Mouse (Mus musculus) ES-Bruce4 (cell line): ENCODE data around the gene Ralbp1. TPM values are rescaled to one million over a fixed set of nuclear protein-coding genes. Genes with fewer than 3 reads are reported as not detected.

Source experiments
- H3K27ac ChIP-seq: 2 replicates; pipeline ENCODE4 v1.5.1; 2012; ENCODE audit warnings: low read length, inconsistent platforms; ENCODE audit not compliant: insufficient read depth
- H3K27me3 ChIP-seq: 2 replicates; pipeline ENCODE4 v1.6.1; 2012; ENCODE audit warnings: mild to moderate bottlenecking, low read length, inconsistent platforms; ENCODE audit not compliant: control insufficient read depth, poor library complexity, insufficient read depth, severe bottlenecking
- H3K36me3 ChIP-seq: 2 replicates; pipeline ENCODE4 v1.6.1; 2012; ENCODE audit warnings: inconsistent platforms, mild to moderate bottlenecking, low read length, moderate library complexity; ENCODE audit not compliant: control insufficient read depth, poor library complexity, insufficient read depth, severe bottlenecking
- H3K4me1 ChIP-seq: one replicate; pipeline ENCODE4 v1.8.1; 2011; ENCODE audit warnings: low read length; ENCODE audit not compliant: control insufficient read depth, insufficient read depth
- H3K4me3 ChIP-seq: 2 replicates; pipeline ENCODE4 v1.5.1; 2011; ENCODE audit warnings: low read depth, mild to moderate bottlenecking, low read length
- H3K9ac ChIP-seq: 2 replicates; pipeline ENCODE4 v1.6.1; 2012; ENCODE audit warnings: low read depth, mild to moderate bottlenecking, inconsistent platforms; ENCODE audit not compliant: poor library complexity, severe bottlenecking
- H3K9me3 ChIP-seq: replicated peaks from 2 replicates; pipeline ENCODE4 v1.6.1; 2012; ENCODE audit warnings: mild to moderate bottlenecking, low read length, inconsistent platforms; ENCODE audit not compliant: control insufficient read depth, poor library complexity, insufficient read depth, severe bottlenecking
- CTCF ChIP-seq: IDR thresholded peaks from one replicate; pipeline ENCODE4 v1.8.1; 2011; ENCODE audit warnings: low read depth, low read length
- EP300 ChIP-seq: IDR thresholded peaks from 2 replicates; pipeline ENCODE4 v1.6.1; 2011; ENCODE audit warnings: low read depth, low read length; ENCODE audit not compliant: insufficient read depth
- POLR2A ChIP-seq: IDR thresholded peaks from one replicate; pipeline ENCODE4 v1.8.1; 2011; ENCODE audit warnings: low read length; ENCODE audit not compliant: insufficient read depth
- polyA plus RNA-seq: library from polyadenylated mRNA; stranded (reverse); fragments of >200 nt; gene quantifications from 2 replicates; pipeline ENCODE4 v1.2.4, GENCODE M21; 2011; ENCODE audit warnings: low read depth; ENCODE audit not compliant: missing spikeins, insufficient read depth, insufficient read length

The Ralbp1 gene
- polyA plus RNA-seq, 1 experiment = 42.9 TPM

DNA sequence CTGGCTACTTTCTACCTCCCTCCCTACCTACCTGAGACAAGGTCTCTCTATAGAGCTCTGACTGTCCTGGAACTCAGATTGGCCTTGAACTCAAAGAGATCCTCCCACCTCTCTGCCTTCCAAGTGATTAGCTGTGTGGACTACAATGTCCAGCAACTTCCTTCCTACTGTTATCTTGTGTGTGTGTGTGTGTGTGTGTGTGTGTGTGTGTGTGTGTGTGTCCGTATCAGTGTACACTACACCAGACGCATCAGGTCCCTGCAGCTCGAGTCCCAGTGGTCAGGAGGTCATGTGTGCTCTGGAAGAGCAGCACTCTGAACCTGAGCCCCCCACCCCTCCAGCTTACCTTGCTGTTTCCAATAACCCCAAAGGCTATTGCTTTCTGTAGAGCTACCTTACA, 19.4 kb downstream of the Ralbp1 start:
- TF ChIP-seq CTCF = no peak
- TF ChIP-seq EP300 = no peak
- TF ChIP-seq POLR2A = no peak
- peaks cover 6% of the 10 kb centered on the region for H3K4me1 ChIP-seq
- no peak overlapping the region for H3K4me3 ChIP-seq
- peaks cover 6% of the 10 kb centered on the region; the same call in 1 of the 2 replicates for H3K36me3 ChIP-seq
- no peak overlapping the region for H3K9ac ChIP-seq
- no peaks in the 10 kb centered on the region for H3K9me3 ChIP-seq
- H3K27ac ChIP-seq = no peak overlapping the region
- H3K27me3 ChIP-seq = no peaks in the 10 kb centered on the region

DNA sequence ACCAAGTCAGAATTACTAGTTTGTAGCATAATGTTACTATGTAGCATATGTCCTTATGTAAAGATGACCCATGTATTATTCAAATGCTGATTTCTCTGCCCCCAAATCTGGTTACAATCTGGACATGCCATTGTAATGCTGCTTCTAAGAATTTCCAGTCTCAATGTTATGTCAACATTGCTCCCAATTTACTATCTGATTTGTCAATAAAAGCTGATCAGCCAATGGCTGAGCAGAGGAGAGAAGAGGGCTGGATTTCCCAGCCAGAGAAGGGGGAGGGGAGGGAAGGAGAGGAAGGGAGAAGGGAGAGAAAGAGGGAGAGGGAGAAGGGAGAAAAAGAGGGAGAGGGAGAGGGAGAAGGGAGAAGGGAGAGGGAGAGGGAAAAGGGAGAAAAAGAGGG, 20.3 kb downstream of the Ralbp1 start:
- Histone ChIP-seq H3K9me3 (no peaks in the 10 kb centered on the region), H3K4me1 (peaks cover 6% of the 10 kb centered on the region), H3K36me3 (peaks cover 6% of the 10 kb centered on the region; the same call in 1 of the 2 replicates), H3K27me3 (no peaks in the 10 kb centered on the region), H3K27ac (peak overlapping the region; percentile 37), H3K9ac (no peak overlapping the region), H3K4me3 (no peak overlapping the region)
- TF ChIP-seq POLR2A (no peak), EP300 (no peak), CTCF (no peak)

DNA sequence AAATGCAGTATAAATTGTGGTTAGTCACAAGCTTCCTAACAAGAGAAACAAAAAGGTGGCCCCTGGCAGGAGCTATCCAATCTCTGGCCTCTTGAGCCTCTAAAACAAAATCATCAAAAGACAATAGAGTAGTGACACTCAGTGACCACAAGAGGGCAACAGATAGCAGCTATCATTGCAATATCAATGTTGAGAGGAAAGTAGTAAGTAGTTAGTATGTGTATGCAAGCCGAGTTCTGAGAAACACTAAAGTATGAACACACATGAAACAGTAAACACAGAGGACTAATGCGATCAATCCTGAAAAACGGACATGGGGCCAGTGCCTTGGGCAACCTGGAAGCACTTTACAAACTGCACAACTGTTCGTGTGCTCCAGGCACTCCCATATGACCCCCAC, 20.9 kb downstream of the Ralbp1 start:
- Histone ChIP-seq H3K27me3 (no peaks in the 10 kb centered on the region), H3K27ac (no peak overlapping the region), H3K36me3 (peaks cover 6% of the 10 kb centered on the region; the same call in 1 of the 2 replicates), H3K4me3 (no peak overlapping the region), H3K9ac (no peak overlapping the region), H3K4me1 (peaks cover 6% of the 10 kb centered on the region), H3K9me3 (no peaks in the 10 kb centered on the region)
- TF ChIP-seq POLR2A = no peak
- no peak for TF ChIP-seq EP300
- TF ChIP-seq CTCF = peak; percentile 19

DNA sequence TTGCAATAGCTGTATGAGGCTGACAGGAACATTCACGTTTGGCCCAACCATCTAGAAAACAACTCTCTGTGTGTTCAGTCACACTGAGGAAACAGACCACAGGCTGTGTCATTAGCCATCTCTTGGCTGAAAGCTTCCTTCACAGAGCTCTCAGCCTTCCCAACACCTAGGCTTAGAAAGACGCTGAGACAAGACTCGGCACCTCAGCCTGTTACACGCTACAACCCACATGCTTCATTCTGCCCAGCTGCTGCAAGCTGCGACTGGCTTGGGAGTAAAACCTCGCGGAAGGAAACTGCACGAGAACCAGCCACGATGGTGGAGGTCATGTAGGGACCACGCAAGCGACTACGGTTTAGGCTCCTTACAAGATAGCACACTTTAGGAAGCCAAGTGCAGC, 21.8 kb downstream of the Ralbp1 start:
- Histone ChIP-seq H3K27me3 (no peaks in the 10 kb centered on the region), H3K9ac (no peak overlapping the region), H3K27ac (no peak overlapping the region), H3K36me3 (peaks cover 9% of the 10 kb centered on the region), H3K9me3 (no peaks in the 10 kb centered on the region), H3K4me1 (peaks cover 4% of the 10 kb centered on the region), H3K4me3 (no peak overlapping the region)
- TF ChIP-seq EP300 = no peak
- no peak for TF ChIP-seq CTCF
- no peak for TF ChIP-seq POLR2A

DNA sequence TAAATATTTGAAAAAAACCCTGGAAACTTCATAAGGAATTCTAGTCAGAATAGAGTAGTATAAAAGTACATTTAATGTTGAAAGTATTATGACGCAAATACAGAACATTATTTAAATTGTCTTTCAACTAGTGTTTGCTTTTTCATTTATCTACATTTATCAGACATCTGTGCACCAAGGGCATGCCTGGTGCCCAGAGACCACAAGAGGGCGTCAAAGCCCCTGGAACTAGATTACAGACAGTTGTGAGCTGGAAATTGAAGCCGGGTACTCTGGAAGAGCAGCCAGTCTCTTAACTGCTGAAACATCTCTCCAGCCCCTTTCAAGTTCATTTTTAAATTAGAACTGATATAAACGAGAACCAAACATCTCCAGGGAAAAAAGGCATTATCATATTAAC, 23.0 kb downstream of the Ralbp1 start:
- Histone ChIP-seq H3K27me3 (no peaks in the 10 kb centered on the region), H3K9me3 (peaks cover 5% of the 10 kb centered on the region; the same call in 1 of the 2 replicates), H3K4me1 (peaks cover 4% of the 10 kb centered on the region), H3K36me3 (peaks cover 21% of the 10 kb centered on the region), H3K4me3 (no peak overlapping the region), H3K27ac (no peak overlapping the region), H3K9ac (no peak overlapping the region)
- TF ChIP-seq EP300 = no peak
- peak; percentile 67 for TF ChIP-seq CTCF

DNA sequence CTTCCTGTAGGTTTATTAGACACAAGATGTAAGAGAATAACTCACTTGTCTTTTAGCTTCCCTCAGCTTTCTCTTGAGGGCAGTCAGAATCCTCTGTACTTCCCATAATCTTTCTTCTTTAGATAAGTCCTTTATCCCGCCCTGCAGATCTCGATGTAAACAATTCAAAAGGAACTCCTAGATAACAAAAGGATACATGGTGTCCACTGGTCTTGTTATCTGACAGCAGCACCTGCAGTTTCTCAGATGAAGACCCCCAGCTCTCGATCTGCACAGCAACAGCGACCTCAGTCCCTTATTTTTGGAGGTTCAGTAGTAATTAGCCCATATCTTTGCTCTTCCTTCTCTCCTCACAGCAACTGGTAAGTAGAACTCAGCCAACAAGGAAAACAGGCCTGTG, 28.0 kb downstream of the Ralbp1 start:
- H3K4me1 ChIP-seq = no peaks in the 10 kb centered on the region
- H3K4me3 ChIP-seq = no peak overlapping the region
- peaks cover 17% of the 10 kb centered on the region for H3K9me3 ChIP-seq
- no peaks in the 10 kb centered on the region for H3K27me3 ChIP-seq
- H3K9ac ChIP-seq = no peak overlapping the region
- H3K36me3 ChIP-seq = peaks cover 21% of the 10 kb centered on the region
- H3K27ac ChIP-seq = no peak overlapping the region
- TF ChIP-seq EP300 (no peak), CTCF (no peak), POLR2A (no peak)
